Mouse (Mus musculus) embryonic fibroblast, embryonic 13.5 days (primary cell): ENCODE measurements around the gene Ggt7. TPM values are rescaled to one million over a fixed set of nuclear protein-coding genes. Genes with fewer than 3 reads are reported as not detected.
"Not testable (repeated sequence)": the region's sequence is repeated elsewhere in the genome, so short reads cannot be mapped to it uniquely, and the experiment has no call there.

ENCODE experiments used
- H3K27ac ChIP-seq: 2 replicates; pipeline ENCODE4 v1.5.1; 2012; ENCODE audit warnings: low read length, control low read depth, inconsistent platforms; ENCODE audit not compliant: insufficient read depth
- H3K4me1 ChIP-seq: 2 replicates; pipeline ENCODE4 v1.6.1; 2011; ENCODE audit warnings: low read length; ENCODE audit not compliant: control insufficient read depth, insufficient read depth
- H3K4me3 ChIP-seq: 2 replicates; pipeline ENCODE4 v1.5.1; 2011; ENCODE audit warnings: mild to moderate bottlenecking, control low read depth, low read length; ENCODE audit not compliant: insufficient read depth
- CTCF ChIP-seq: IDR thresholded peaks from 2 replicates; pipeline ENCODE4 v1.5.1; 2011; ENCODE audit warnings: mild to moderate bottlenecking, control low read depth, low read length, moderate library complexity, borderline replicate concordance; ENCODE audit not compliant: insufficient read depth
- POLR2A ChIP-seq: IDR thresholded peaks from 2 replicates; pipeline ENCODE4 v1.6.1; 2011; ENCODE audit warnings: low read depth, mild to moderate bottlenecking, control low read depth, low read length, moderate library complexity
- polyA plus RNA-seq: library from polyadenylated mRNA; stranded (reverse); fragments of >200 nt; gene quantifications from 2 replicates; pipeline ENCODE4 v1.2.4, GENCODE M21; 2011; ENCODE audit warnings: low read depth; ENCODE audit not compliant: missing spikeins, insufficient read length

Ggt7 gene
- 10.8 and 11.0 TPM in 2 replicates for polyA plus RNA-seq

GRCm38 (mm10) chr2:155517455-155518423 is at the start of gene Ggt7, which contains the start of gene Acss2:
Gene Ggt7, minus strand, starts transcription at chr2:155518237.
Gene Acss2, plus strand, starts transcription at chr2:155517948.
- Histone ChIP-seq H3K4me1 (no peaks in the 10 kb centered on the region), H3K4me3 (peak within 1 kb of the TSS; percentile 73), H3K27ac (no peak within 1 kb of the TSS)
- TF ChIP-seq POLR2A (peak; percentile 49; the same call in 1 of the 2 replicates), CTCF (peak; percentile 42)

- TF ChIP-seq POLR2A, result no peak
- no peak for TF ChIP-seq CTCF
- Histone ChIP-seq H3K4me1 (no peaks in the 10 kb centered on the region), H3K27ac (no peak overlapping the region), H3K4me3 (no peak overlapping the region)
These were observed 49.7 kb upstream of the Ggt7 start for GRCm38 (mm10) chr2:155567751-155568150.

DNA sequence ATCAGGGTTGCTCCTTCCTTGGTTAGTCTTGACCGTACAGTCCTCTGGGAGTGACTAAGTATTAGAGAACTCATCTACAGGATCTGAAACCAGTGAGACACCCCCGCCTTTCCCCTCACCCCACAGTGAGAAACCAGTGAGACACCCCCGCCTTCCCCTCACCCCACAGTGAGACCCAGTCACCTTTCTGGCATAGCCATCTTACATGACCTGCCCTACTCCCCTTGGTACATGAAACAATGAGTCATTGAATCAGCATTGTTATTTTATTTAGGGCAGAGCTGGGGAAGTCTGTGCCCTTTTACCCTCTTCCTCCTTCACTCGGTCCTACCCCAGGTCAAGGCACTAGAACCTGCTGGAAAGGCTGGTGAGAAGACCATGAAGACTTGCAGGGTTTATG is 44.9 kb upstream of the Ggt7 start:
- no peak for TF ChIP-seq POLR2A
- Histone ChIP-seq H3K4me1 (no peaks in the 10 kb centered on the region), H3K4me3 (no peak overlapping the region), H3K27ac (no peak overlapping the region)

DNA sequence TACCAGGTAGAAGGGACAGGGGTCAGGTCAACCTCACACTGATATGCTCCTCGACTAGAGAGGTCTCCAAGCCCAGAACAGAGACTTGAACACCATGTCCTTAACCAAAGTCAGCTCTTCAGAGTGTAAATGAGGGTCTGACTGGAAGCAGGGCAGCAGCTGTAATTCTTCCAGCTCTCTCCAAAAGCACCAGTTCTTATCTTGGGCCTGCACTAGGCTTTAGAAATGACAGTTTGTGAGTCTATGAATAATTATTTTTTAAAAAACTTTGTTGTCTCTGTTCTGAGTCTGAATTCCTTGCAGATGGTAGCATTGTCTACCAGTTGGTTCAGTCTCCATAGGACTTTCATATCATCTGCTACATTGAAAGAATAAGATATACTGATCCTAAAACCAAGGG is 44.2 kb upstream of the Ggt7 start:
- Histone ChIP-seq H3K4me1 (no peaks in the 10 kb centered on the region), H3K4me3 (no peak overlapping the region), H3K27ac (no peak overlapping the region)
- TF ChIP-seq POLR2A (no peak), CTCF (no peak)

GRCm38 (mm10) chr2:155554426-155554985 is 36.5 kb upstream of the Ggt7 start:
- no peak for TF ChIP-seq POLR2A
- no peak overlapping the region for H3K27ac ChIP-seq
- H3K4me3 ChIP-seq, result no peak overlapping the region
- no peaks in the 10 kb centered on the region for H3K4me1 ChIP-seq

- no peak for TF ChIP-seq POLR2A
- no peak for TF ChIP-seq CTCF
- H3K4me3 ChIP-seq, result no peak overlapping the region
- H3K4me1 ChIP-seq, result no peaks in the 10 kb centered on the region
- H3K27ac ChIP-seq, result no peak overlapping the region
These were observed 34.9 kb upstream of the Ggt7 start for GRCm38 (mm10) chr2:155552949-155553354.

DNA sequence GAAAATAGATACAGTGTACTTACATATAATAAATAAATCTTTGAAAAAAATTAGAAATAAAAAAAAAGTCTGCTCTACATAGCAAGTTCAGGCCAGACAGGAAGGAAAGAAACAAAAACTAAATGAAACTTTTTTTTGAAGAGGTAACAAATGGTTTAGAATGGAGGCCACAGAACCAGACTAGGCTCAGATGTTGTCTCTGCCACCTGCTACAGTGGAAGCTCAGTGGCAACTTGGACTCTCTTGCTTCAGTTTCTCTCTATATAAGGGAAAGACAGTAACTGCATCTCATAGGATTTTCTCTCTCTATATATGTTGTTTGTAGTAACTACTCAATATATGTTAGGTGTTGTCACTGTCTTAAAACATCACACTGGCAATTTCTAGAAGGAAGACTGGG is 34.3 kb upstream of the Ggt7 start:
- H3K4me3 ChIP-seq, result no peak overlapping the region
- no peak for TF ChIP-seq POLR2A
- TF ChIP-seq CTCF, result no peak
- H3K27ac ChIP-seq, result no peak overlapping the region
- no peaks in the 10 kb centered on the region for H3K4me1 ChIP-seq

- no peak overlapping the region for H3K27ac ChIP-seq
- no peaks in the 10 kb centered on the region for H3K4me1 ChIP-seq
- H3K4me3 ChIP-seq, result no peak overlapping the region
- TF ChIP-seq CTCF (no peak), POLR2A (no peak)
These were observed 28.9 kb upstream of the Ggt7 start for GRCm38 (mm10) chr2:155546955-155547354.

DNA sequence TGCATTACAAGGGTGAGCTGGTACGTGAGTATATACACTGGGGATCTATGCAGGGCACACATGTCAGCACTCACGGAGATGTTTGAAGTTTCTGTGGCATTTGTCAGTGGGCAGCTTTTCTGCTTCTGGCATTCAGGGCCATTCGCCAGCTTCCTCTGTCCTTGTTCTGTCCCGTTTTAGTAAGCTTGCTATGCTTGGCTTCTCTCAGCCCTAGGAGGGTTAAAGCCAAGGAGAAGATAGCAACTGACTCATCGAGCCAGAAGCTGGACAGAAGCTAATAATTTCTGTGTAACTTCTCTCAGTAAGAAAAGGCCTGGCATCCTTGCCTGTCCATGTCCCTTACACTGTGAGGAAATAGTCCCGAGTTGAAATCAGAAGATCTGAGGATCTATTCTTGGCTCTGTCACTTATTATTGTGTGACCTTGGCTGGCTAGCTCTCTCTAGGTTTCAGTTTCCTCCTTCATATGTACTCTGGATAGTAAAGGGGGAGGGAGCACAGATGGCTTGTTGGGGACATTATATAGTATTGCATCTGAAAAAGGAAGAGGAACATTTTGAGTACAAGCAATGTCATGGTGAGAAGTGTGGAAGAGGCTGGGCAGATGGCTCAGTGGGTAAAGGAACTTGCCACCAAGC is 22.9 kb upstream of the Ggt7 start:
- H3K27ac ChIP-seq, result no peak overlapping the region
- no peaks in the 10 kb centered on the region for H3K4me1 ChIP-seq
- no peak for TF ChIP-seq CTCF
- no peak for TF ChIP-seq POLR2A
- no peak overlapping the region for H3K4me3 ChIP-seq

GRCm38 (mm10) chr2:155539696-155540095 is 21.7 kb upstream of the Ggt7 start:
- TF ChIP-seq CTCF (no peak), POLR2A (no peak)
- H3K27ac ChIP-seq, result no peak overlapping the region
- no peak overlapping the region for H3K4me3 ChIP-seq
- no peaks in the 10 kb centered on the region for H3K4me1 ChIP-seq

DNA sequence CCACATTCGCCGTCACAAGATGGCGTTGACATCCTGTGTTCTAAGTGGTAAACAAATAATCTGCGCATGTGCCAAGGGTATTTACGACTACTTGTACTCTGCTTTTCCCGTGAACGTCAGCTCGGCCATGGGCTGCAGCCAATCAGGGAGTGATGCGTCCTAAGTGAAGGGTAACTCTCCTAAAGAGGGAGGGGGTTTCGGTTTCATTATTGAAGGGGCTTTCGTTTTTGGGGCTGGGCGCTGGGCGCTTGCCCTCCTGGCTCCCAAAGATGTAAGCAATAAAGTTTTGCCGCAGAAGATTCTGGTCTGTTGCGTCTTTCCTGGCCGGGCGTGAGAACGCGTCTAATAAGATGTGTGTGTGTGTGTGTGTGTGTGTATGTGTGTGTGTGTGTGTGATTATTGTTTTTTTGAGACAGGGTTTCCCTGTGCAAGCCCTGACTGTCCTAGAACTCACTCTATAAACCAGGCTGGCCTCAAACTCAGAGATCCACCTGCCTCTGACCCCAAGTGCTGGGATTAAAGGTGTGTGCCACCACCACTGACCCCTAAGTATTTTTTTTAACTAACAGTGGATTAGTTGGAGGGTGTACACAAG is 20.5 kb upstream of the Ggt7 start:
- H3K27ac ChIP-seq, H3K4me1 ChIP-seq, H3K4me3 ChIP-seq: not testable (repeated sequence)
